Mouse (Mus musculus) bone marrow, adult 2 months (tissue): Measurements from ENCODE around the gene Exosc9. TPM values are rescaled to one million over a fixed set of nuclear protein-coding genes. Genes with fewer than 3 reads are reported as not detected.
A peak's percentile ranks its signal among the peaks of the same experiment; 100 is the strongest.

Source experiments
- H3K27ac ChIP-seq: fragments of 200-500 bp; 2 replicates; pipeline ENCODE4 v1.5.1; 2012; ENCODE audit warnings: low read depth, mild to moderate bottlenecking, control low read depth, inconsistent platforms, low read length; ENCODE audit not compliant: control insufficient read depth, poor library complexity, insufficient read depth
- H3K4me1 ChIP-seq: fragments of 200-500 bp; 2 replicates; pipeline ENCODE4 v1.6.1; 2011; ENCODE audit warnings: low read length; ENCODE audit not compliant: control insufficient read depth, insufficient read depth
- H3K4me3 ChIP-seq: fragments of 200-500 bp; replicated peaks from 2 replicates; pipeline ENCODE3; 2011; ENCODE audit warnings: mild to moderate bottlenecking, low read depth, low read length, control low read depth; ENCODE audit not compliant: control insufficient read depth
- CTCF ChIP-seq: fragments of 200-500 bp; IDR thresholded peaks from 2 replicates; pipeline ENCODE4 v1.5.1; 2011; ENCODE audit warnings: low read length, control low read depth; ENCODE audit not compliant: control insufficient read depth, insufficient read depth
- POLR2A ChIP-seq: fragments of 200-500 bp; IDR thresholded peaks from 2 replicates; pipeline ENCODE4 v1.6.1; 2011; ENCODE audit warnings: low read depth, mild to moderate bottlenecking, control low read depth, low read length, borderline replicate concordance; ENCODE audit not compliant: control insufficient read depth
- WGBS: fragments of 180-500 bp; shearing (Covaris S2); methylation state at CpG from one replicate; pipeline ENCODE4 v1.1.7; 2018; 5-methylcytosine and 5-hydroxymethylcytosine counted together
- polyA plus RNA-seq: library from polyadenylated mRNA; stranded (reverse); fragments of >200 nt; gene quantifications from 2 replicates; pipeline ENCODE4 v1.2.4, GENCODE M21; 2011; ENCODE audit warnings: low replicate concordance; ENCODE audit not compliant: missing spikeins, insufficient read depth, insufficient read length

Exosc9 gene
- 31.1 and 48.6 TPM in 2 replicates for polyA plus RNA-seq

GRCm38 (mm10) chr3:36552406-36553047, at the start of gene Exosc9:
Gene Exosc9, plus strand, starts transcription at chr3:36552606.
- Histone ChIP-seq H3K27ac (no peak within 1 kb of the TSS; the same call in 1 of the 2 replicates), H3K4me1 (no peaks in the 10 kb centered on the region; the same call in 1 of the 2 replicates), H3K4me3 (peak within 1 kb of the TSS; percentile 98)
- WGBS: under 1% methylated on average over 39 of the region's 39 CpGs
- peak; percentile 68; the same call in 1 of the 2 replicates for TF ChIP-seq POLR2A
- no peak for TF ChIP-seq CTCF

GRCm38 (mm10) chr3:36505306-36505705, 47.1 kb upstream of the Exosc9 start:
- WGBS: 81% methylated on average over 8 of the region's 8 CpGs
- TF ChIP-seq POLR2A (no peak), CTCF (no peak)

GRCm38 (mm10) chr3:36505809-36506735, 46.3 kb upstream of the Exosc9 start:
- no peak overlapping the region for H3K27ac ChIP-seq
- TF ChIP-seq CTCF: no peak
- no peak overlapping the region for H3K4me3 ChIP-seq
- WGBS: 75% methylated on average over 10 of the region's 10 CpGs
- no peaks in the 10 kb centered on the region for H3K4me1 ChIP-seq

More at GRCm38 (mm10) chr3:36505306-36505705, 47.1 kb upstream of the Exosc9 start:
- no peaks in the 10 kb centered on the region for H3K4me1 ChIP-seq
- no peak overlapping the region for H3K27ac ChIP-seq
- no peak overlapping the region for H3K4me3 ChIP-seq

- TF ChIP-seq CTCF (no peak), POLR2A (no peak)
- H3K4me1 ChIP-seq: no peaks in the 10 kb centered on the region
- H3K4me3 ChIP-seq: no peak overlapping the region
- H3K27ac ChIP-seq: no peak overlapping the region
- 78% methylated on average over 6 of the region's 6 CpGs for WGBS
Observed at GRCm38 (mm10) chr3:36511491-36511890, 40.9 kb upstream of the Exosc9 start.

GRCm38 (mm10) chr3:36516196-36516595, 36.2 kb upstream of the Exosc9 start:
- no peaks in the 10 kb centered on the region for H3K4me1 ChIP-seq
- WGBS: 86% methylated on average over 9 of the region's 9 CpGs
- TF ChIP-seq CTCF: no peak
- TF ChIP-seq POLR2A: no peak
- H3K27ac ChIP-seq: no peak overlapping the region
- no peak overlapping the region for H3K4me3 ChIP-seq

GRCm38 (mm10) chr3:36521073-36522060, 31.0 kb upstream of the Exosc9 start, which contains the start of gene Gm11549:
Gene Gm11549, minus strand, starts transcription at chr3:36521813.
- Histone ChIP-seq H3K4me1 (no peaks in the 10 kb centered on the region), H3K27ac (no peak within 1 kb of the TSS), H3K4me3 (no peak within 1 kb of the TSS)
- WGBS: 2% methylated on average over 51 of the region's 51 CpGs
- TF ChIP-seq CTCF (no peak), POLR2A (no peak)

GRCm38 (mm10) chr3:36522137-36522536, 30.3 kb upstream of the Exosc9 start:
- H3K4me1 ChIP-seq: no peaks in the 10 kb centered on the region
- WGBS: 30% methylated on average over 4 of the region's 4 CpGs
- H3K27ac ChIP-seq: no peak overlapping the region
- TF ChIP-seq CTCF (no peak), POLR2A (no peak)
- no peak overlapping the region for H3K4me3 ChIP-seq

GRCm38 (mm10) chr3:36524466-36524865, 27.9 kb upstream of the Exosc9 start:
- 62% methylated on average over 3 of the region's 3 CpGs for WGBS
- Histone ChIP-seq H3K27ac (no peak overlapping the region), H3K4me3 (no peak overlapping the region), H3K4me1 (no peaks in the 10 kb centered on the region)
- TF ChIP-seq POLR2A (no peak), CTCF (no peak)
